Mouse (Mus musculus) CH12.LX (cell line): ENCODE results near the gene Celf2. TPM values are rescaled to one million over a fixed set of nuclear protein-coding genes. Genes with fewer than 3 reads are reported as not detected.
A peak's percentile ranks its signal among the peaks of the same experiment; 100 is the strongest.

ENCODE experiments used
- DNase-seq: peaks from one replicate; pipeline ENCODE4 v3.0.0-alpha.2; 2013; ENCODE audit errors: extremely low read depth
- H3K27ac ChIP-seq: 2 replicates; pipeline ENCODE4 v1.5.1; 2012; ENCODE audit warnings: low read depth, mild to moderate bottlenecking, control low read depth, moderate library complexity; ENCODE audit not compliant: insufficient read depth
- H3K27me3 ChIP-seq: replicated peaks from 2 replicates; pipeline ENCODE3; 2012; ENCODE audit warnings: inconsistent platforms
- H3K36me3 ChIP-seq, 2 experiments: replicated peaks in 1 of 2; 2 replicates each; pipeline versions ENCODE3 to v1.6.1; 2012; ENCODE audit warnings: inconsistent platforms in 1 of 2, low read length in 1 of 2, mild to moderate bottlenecking in 1 of 2, mixed read lengths in 1 of 2, moderate library complexity in 1 of 2; ENCODE audit not compliant: control insufficient read depth in 1 of 2, insufficient read depth in 1 of 2
- H3K4me1 ChIP-seq, 2 experiments: 2 replicates each; pipeline ENCODE4 v1.6.1; 2012; ENCODE audit warnings: inconsistent platforms in 1 of 2, moderate library complexity in 1 of 2; ENCODE audit not compliant: insufficient read depth in 2 of 2, control insufficient read depth in 1 of 2
- H3K4me2 ChIP-seq: 2 replicates; pipeline ENCODE4 v1.6.1; 2012; ENCODE audit warnings: low read depth, mild to moderate bottlenecking, control low read depth; ENCODE audit not compliant: poor library complexity, insufficient read depth, severe bottlenecking
- H3K4me3 ChIP-seq, 3 experiments: fragments of 150-350 bp in 1 of 3; sonication (generic) in 1 of 3; replicated peaks in 1 of 3; 2 replicates each; pipeline versions ENCODE3 to v1.5.1; 2011 to 2012; ENCODE audit warnings: low read depth in 2 of 3, low read length in 2 of 3, mild to moderate bottlenecking in 2 of 3, moderate library complexity in 2 of 3, control low read depth in 1 of 3, improper control_type of control experiment in 1 of 3, inconsistent platforms in 1 of 3, mixed read lengths in 1 of 3; ENCODE audit not compliant: poor library complexity in 1 of 3
- H3K79me2 ChIP-seq: replicated peaks from 2 replicates; pipeline ENCODE4 v1.6.1; 2012; ENCODE audit warnings: mild to moderate bottlenecking, moderate library complexity; ENCODE audit not compliant: control insufficient read depth, poor library complexity, insufficient read depth, severe bottlenecking; ENCODE audit errors: extremely low read depth
- H3K9ac ChIP-seq: 2 replicates; pipeline ENCODE4 v1.6.1; 2012; ENCODE audit warnings: low read depth, mild to moderate bottlenecking, control low read depth, moderate library complexity; ENCODE audit not compliant: insufficient read depth
- H3K9me3 ChIP-seq: replicated peaks from 2 replicates; pipeline ENCODE3; 2012; ENCODE audit warnings: low read length, inconsistent platforms, mixed read lengths
- BHLHE40 ChIP-seq: IDR thresholded peaks from 2 replicates; pipeline ENCODE4 v1.6.1; 2011; ENCODE audit warnings: mild to moderate bottlenecking, low read depth, low read length, improper control_type of control experiment
- CHD1 ChIP-seq: IDR thresholded peaks from 2 replicates; pipeline ENCODE4 v1.6.1; 2012; ENCODE audit warnings: low read depth, low read length, improper control_type of control experiment, inconsistent platforms
- CHD2 ChIP-seq: IDR thresholded peaks from 2 replicates; pipeline ENCODE4 v1.6.1; 2011; ENCODE audit warnings: low read length, improper control_type of control experiment
- E2F4 ChIP-seq: IDR thresholded peaks from 2 replicates; pipeline ENCODE4 v1.6.1; 2011; ENCODE audit warnings: low read depth, low read length, improper control_type of control experiment; ENCODE audit not compliant: insufficient replicate concordance
- ELF1 ChIP-seq: IDR thresholded peaks from 2 replicates; pipeline ENCODE4 v1.6.1; 2014; ENCODE audit warnings: low read depth, mild to moderate bottlenecking, inconsistent platforms, low read length, improper control_type of control experiment
- EP300 ChIP-seq: IDR thresholded peaks from 2 replicates; pipeline ENCODE4 v1.6.1; 2011; ENCODE audit warnings: low read length, improper control_type of control experiment
- ETS1 ChIP-seq: conservative IDR thresholded peaks from 2 replicates; pipeline ENCODE4 v1.6.1; 2012; ENCODE audit warnings: low read depth, mild to moderate bottlenecking, inconsistent platforms, low read length, improper control_type of control experiment, moderate library complexity
- HCFC1 ChIP-seq: IDR thresholded peaks from 2 replicates; pipeline ENCODE4 v1.6.1; 2012; ENCODE audit warnings: low read depth, mild to moderate bottlenecking, inconsistent platforms, low read length, improper control_type of control experiment
- IRF4 ChIP-seq: IDR thresholded peaks from 2 replicates; pipeline ENCODE4 v1.6.1; 2014; ENCODE audit warnings: low read depth, mild to moderate bottlenecking, inconsistent platforms, low read length, improper control_type of control experiment
- JUN ChIP-seq: IDR thresholded peaks from 2 replicates; pipeline ENCODE4 v1.6.1; 2011; ENCODE audit warnings: low read depth, mild to moderate bottlenecking, low read length, improper control_type of control experiment, moderate library complexity; ENCODE audit not compliant: insufficient read depth
- MAX ChIP-seq: IDR thresholded peaks from 2 replicates; pipeline ENCODE4 v1.6.1; 2011; ENCODE audit warnings: low read length, improper control_type of control experiment
- MAZ ChIP-seq: IDR thresholded peaks from 2 replicates; pipeline ENCODE4 v1.6.1; 2012; ENCODE audit warnings: low read depth, mild to moderate bottlenecking, inconsistent platforms, low read length, improper control_type of control experiment, moderate library complexity
- MEF2A ChIP-seq: IDR thresholded peaks from 2 replicates; pipeline ENCODE4 v1.6.1; 2014; ENCODE audit warnings: low read depth, mild to moderate bottlenecking, inconsistent platforms, low read length, improper control_type of control experiment, borderline replicate concordance
- TBP ChIP-seq: conservative IDR thresholded peaks from 2 replicates; pipeline ENCODE4 v1.6.1; 2011; ENCODE audit warnings: low read depth, low read length, improper control_type of control experiment
- TCF12 ChIP-seq: IDR thresholded peaks from 2 replicates; pipeline ENCODE4 v1.6.1; 2014; ENCODE audit warnings: low read depth, mild to moderate bottlenecking, inconsistent platforms, low read length, improper control_type of control experiment
- USF2 ChIP-seq: conservative IDR thresholded peaks from 2 replicates; pipeline ENCODE4 v1.6.1; 2011; ENCODE audit warnings: low read depth, low read length, improper control_type of control experiment
- ZKSCAN1 ChIP-seq: IDR thresholded peaks from 2 replicates; pipeline ENCODE4 v1.6.1; 2012; ENCODE audit warnings: low read depth, inconsistent platforms, low read length, improper control_type of control experiment, borderline replicate concordance
- dilution Hi-C: fragments of 300-500 bp; cut with MboI; formaldehyde crosslinking; loops from 2 replicates; pipeline ENCODE4 v1.14.3; 2020; ENCODE audit warnings: low sequenced_read_pairs; ENCODE audit not compliant: extremely low pct_unique_long_range_greater_than_20kb, extremely low pct_ligation_motif_present
- in situ Hi-C: fragments of 300-500 bp; cut with MboI; formaldehyde crosslinking; loops from 3 replicates; pipeline ENCODE4 v1.14.3; 2019; ENCODE audit warnings: low sequenced_read_pairs, low pct_ligation_motif_present, low pct_unique_long_range_greater_than_20kb, mixed read lengths
- polyA plus RNA-seq: library from polyadenylated mRNA; unstranded; fragments of >175 nt; gene quantifications from 2 replicates; pipeline ENCODE4 v1.2.1, GENCODE M21; 2012; ENCODE audit warnings: low read depth; ENCODE audit not compliant: insufficient read length
- total RNA-seq, 2 experiments: library from RNA; depleted of rRNA; stranded (reverse); fragments of 300-350 nt in 1 of 2; fragments of >200 nt in 1 of 2; gene quantifications; 2 replicates each; pipeline ENCODE4 v1.2.3; 2012 to 2014

Gene Celf2
- total and polyA plus RNA-seq, 3 experiments = 51.0 to 143 (median 103) TPM

- TF ChIP-seq ELF1 (no peak), MAZ (no peak), ETS1 (0 out of 2 replicates have a peak, but pooled peaks have one; percentile 19), MAX (0 out of 2 replicates have a peak, but pooled peaks have one; percentile 43), MEF2A (no peak), EP300 (peak; percentile 63), ZKSCAN1 (no peak), BHLHE40 (peak; percentile 41; the same call in 1 of the 2 replicates), TCF12 (peak; percentile 47; the same call in 1 of the 2 replicates), CHD1 (no peak), JUN (no peak), USF2 (no peak), IRF4 (peak; percentile 7; the same call in 1 of the 2 replicates), E2F4 (no peak), HCFC1 (0 out of 2 replicates have a peak, but pooled peaks have one; percentile 5), TBP (0 out of 2 replicates have a peak, but pooled peaks have one; percentile 56)
- in situ Hi-C loops = loop anchor here (25.0 kb wide), 1 partner anchor 268 kb away; no protein-coding TSS in a partner anchor
- Histone ChIP-seq H3K4me2 (peak overlapping the region; percentile 96), H3K9ac (peak overlapping the region; percentile 55; the same call in 1 of the 2 replicates), H3K79me2 (peaks cover 63% of the 10 kb centered on the region), H3K27me3 (no peaks in the 10 kb centered on the region), H3K4me1 (peaks cover 27 to 71% of the 10 kb centered on the region in 2 experiments), H3K36me3 (peaks cover 3 to 38% of the 10 kb centered on the region in 2 experiments), H3K4me3 (no peak overlapping the region), H3K27ac (peak overlapping the region; percentile 72), H3K9me3 (no peaks in the 10 kb centered on the region)
- dilution Hi-C loops = no loop called here
- no peak for DNase-seq
Measured at GRCm38 (mm10) chr2:6704804-6705203, 804.6 kb downstream of the Celf2 start.

GRCm38 (mm10) chr2:6704342-6704741, 805.0 kb downstream of the Celf2 start:
- H3K27ac ChIP-seq = peak overlapping the region; percentile 72
- H3K9me3 ChIP-seq = no peaks in the 10 kb centered on the region
- in situ Hi-C loops = loop anchor here (25.0 kb wide), 1 partner anchor 267 kb away; no protein-coding TSS in a partner anchor
- H3K27me3 ChIP-seq = no peaks in the 10 kb centered on the region
- peak overlapping the region; percentile 96 for H3K4me2 ChIP-seq
- dilution Hi-C loops = no loop called here
- H3K36me3 ChIP-seq = peaks cover 5 to 42% of the 10 kb centered on the region in 2 experiments
- peaks cover 65% of the 10 kb centered on the region for H3K79me2 ChIP-seq
- no peak for DNase-seq
- H3K4me3 ChIP-seq = no peak overlapping the region
- H3K4me1 ChIP-seq = peaks cover 27 to 71% of the 10 kb centered on the region in 2 experiments
- no peak for TF ChIP-seq CHD2
- TF ChIP-seq CHD1 = peak; percentile 7; the same call in 1 of the 2 replicates
- TF ChIP-seq MAX = no peak
- TF ChIP-seq TCF12 = no peak
- no peak for TF ChIP-seq MEF2A
- peak overlapping the region; percentile 55 for H3K9ac ChIP-seq
